Mouse (Mus musculus) layer of hippocampus, adult 8-10 months (tissue): Measurements from ENCODE around the gene Slc9c1. TPM values are rescaled to one million over a fixed set of nuclear protein-coding genes. Genes with fewer than 3 reads are reported as not detected.

ENCODE experiments used
- DNase-seq, 2 experiments: peaks; one replicate each; pipeline ENCODE4 v3.0.0; 2022; ENCODE audit warnings: low spot score in 2 of 2
- total RNA-seq, 4 experiments: library from RNA; stranded (reverse); gene quantifications; 2 replicates each; pipeline ENCODE4 v1.2.4; 2022

Slc9c1 gene
- total RNA-seq, 4 experiments from 2014 or later: not detected

GRCm38 (mm10) chr16:45624791-45625190, 89.7 kb downstream of the Slc9c1 start:
- no peak for DNase-seq

GRCm38 (mm10) chr16:45625342-45625741, 90.2 kb downstream of the Slc9c1 start:
- DNase-seq: no peak

GRCm38 (mm10) chr16:45629497-45630105, 94.5 kb downstream of the Slc9c1 start:
- no peak for DNase-seq

GRCm38 (mm10) chr16:45630347-45630960, 95.3 kb downstream of the Slc9c1 start:
- peak; percentile 40 to 64 for DNase-seq

GRCm38 (mm10) chr16:45632420-45632819, 97.3 kb downstream of the Slc9c1 start:
- no peak for DNase-seq

GRCm38 (mm10) chr16:45635826-45636225, 100.7 kb downstream of the Slc9c1 start:
- no peak for DNase-seq

GRCm38 (mm10) chr16:45640070-45640762, 105.1 kb downstream of the Slc9c1 start:
- no peak for DNase-seq

- no peak for DNase-seq
These were observed 106.2 kb downstream of the Slc9c1 start for GRCm38 (mm10) chr16:45641301-45641700.

GRCm38 (mm10) chr16:45643944-45644343, 108.8 kb downstream of the Slc9c1 start:
- DNase-seq: no peak

GRCm38 (mm10) chr16:45644380-45644779, 109.3 kb downstream of the Slc9c1 start:
- no peak for DNase-seq

GRCm38 (mm10) chr16:45651497-45651896, 116.4 kb downstream of the Slc9c1 start:
- DNase-seq: no peak

- no peak for DNase-seq
These were observed 118.2 kb downstream of the Slc9c1 start for GRCm38 (mm10) chr16:45653009-45653933.

GRCm38 (mm10) chr16:45653934-45654332, 118.8 kb downstream of the Slc9c1 start, which contains the start of gene BC016579:
Gene BC016579, minus strand, starts transcription at chr16:45654068.
- DNase-seq: no peak

GRCm38 (mm10) chr16:45654465-45654864, 119.4 kb downstream of the Slc9c1 start:
- no peak for DNase-seq

Other genes starting within 250 kb of the Slc9c1 start
- 10 to 100 TPM; 73.9 to 89.3 (median 84.1) TPM for gene Cd200, start 126.3 kb upstream of the Slc9c1 start, total RNA-seq
- gene Gm609, start 42.3 kb upstream of the Slc9c1 start, total RNA-seq: under 1 TPM; 0.24 to 0.49 (median 0.38) TPM
- not detected for gene Gm17783, start 3.3 kb upstream of the Slc9c1 start, total RNA-seq
- gene Gcsam, start 75.1 kb downstream of the Slc9c1 start, total RNA-seq: not detected
- under 1 TPM in 3 of 4 experiments, not detected in 1; 0.14 to 0.39 (median 0.18) TPM for gene BC016579, start 118.8 kb downstream of the Slc9c1 start, total RNA-seq
- gene Tmprss7, start 158.3 kb downstream of the Slc9c1 start, total RNA-seq: 1 to 10 TPM; 1.3 to 2.5 (median 1.6) TPM
- gene Tagln3, start 189.3 kb downstream of the Slc9c1 start, total RNA-seq: 100 to 1,000 TPM; 207 to 253 (median 235) TPM
- 10 to 100 TPM; 19.5 to 27.1 (median 21.8) TPM for gene Abhd10, start 207.6 kb downstream of the Slc9c1 start, total RNA-seq